Mouse (Mus musculus): ENCODE data around the gene F830045P16Rik. TPM values are rescaled to one million over a fixed set of nuclear protein-coding genes. Genes with fewer than 3 reads are reported as not detected.

Gene F830045P16Rik
- polyA plus RNA-seq, 1 experiment from 2014 or later = 0.10 TPM

DNA sequence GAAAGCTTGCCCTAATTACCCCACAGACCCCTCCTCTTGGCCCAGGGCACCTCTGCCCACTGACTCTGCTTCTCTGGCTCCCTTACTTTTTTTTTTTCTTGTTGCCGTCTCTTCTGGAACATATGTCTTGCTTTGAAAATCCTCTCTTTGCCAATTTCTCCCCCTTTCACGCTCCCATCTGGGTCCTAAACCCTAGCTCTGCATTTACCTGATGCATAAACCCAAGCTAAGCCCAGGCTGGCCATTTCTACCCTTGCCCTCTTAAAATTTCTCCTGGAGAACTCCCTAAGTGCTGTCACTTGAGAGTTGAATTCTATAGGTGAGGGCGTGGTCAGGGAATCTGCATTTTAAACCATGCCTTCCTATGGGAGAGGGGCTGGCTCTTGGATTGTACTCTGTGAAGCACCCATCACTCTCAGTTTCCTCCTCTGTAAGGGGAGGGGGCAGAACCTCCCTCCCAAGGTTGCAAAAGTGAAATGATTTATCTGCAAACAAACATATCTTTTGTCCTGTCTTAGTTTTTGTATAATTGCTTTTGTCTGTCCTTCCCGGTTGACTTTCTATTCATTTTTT lies 37.4 kb upstream of the F830045P16Rik start:
- Histone ChIP-seq H3K4me2 (peak overlapping the region; percentile 58), H3K36me3 (ENCODE audit: control insufficient read depth, insufficient read depth, low read length) (no peaks in the 10 kb centered on the region), H3K9ac (ENCODE audit: low read length) (peak overlapping the region; percentile 43), H3K4me1 (ENCODE audit: control insufficient read depth, insufficient read depth, low read length) (peaks cover 15% of the 10 kb centered on the region), H3K4me3 (ENCODE audit: low read depth, low read length) (peak overlapping the region; percentile 26), H3K9me3 (ENCODE audit: control insufficient read depth, low read length) (no peaks in the 10 kb centered on the region), H3K27me3 (ENCODE audit: control insufficient read depth, insufficient read depth, low read length) (peaks cover 2% of the 10 kb centered on the region; the same call in 1 of the 2 replicates), H3K27ac (ENCODE audit: low read depth, low read length) (no peak overlapping the region)
- WGBS = 18% methylated on average over 4 of the region's 4 CpGs
- peak; percentile 66 for ATAC-seq (ENCODE audit: low FRiP score)
- DNase-seq (ENCODE audit: low spot score, missing footprints) = peak; percentile 88

DNA sequence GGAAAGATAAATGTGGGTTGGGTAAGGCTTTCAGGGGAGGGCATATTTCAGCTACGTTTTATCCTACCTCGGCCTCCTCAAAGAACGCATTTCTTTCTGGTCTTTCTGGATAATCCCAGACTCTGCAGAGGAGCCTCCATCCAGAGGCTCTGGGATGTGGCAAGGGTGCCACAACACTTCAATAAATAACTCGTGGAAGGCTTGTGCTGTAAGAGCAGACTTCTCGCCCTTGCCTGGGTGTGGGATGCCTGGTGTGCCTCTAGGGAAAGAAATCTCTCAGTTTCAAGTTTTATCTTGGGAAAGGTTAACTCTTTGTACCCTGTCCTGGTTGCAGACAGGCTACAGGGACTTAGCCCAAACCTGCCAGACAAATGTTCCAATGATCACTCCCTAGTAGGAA lies 33.2 kb upstream of the F830045P16Rik start:
- Histone ChIP-seq H3K4me1 (ENCODE audit: control insufficient read depth, insufficient read depth, low read length) (peaks cover 11% of the 10 kb centered on the region), H3K9me3 (ENCODE audit: control insufficient read depth, low read length) (no peaks in the 10 kb centered on the region), H3K27ac (ENCODE audit: low read depth, low read length) (no peak overlapping the region), H3K27me3 (ENCODE audit: control insufficient read depth, insufficient read depth, low read length) (peaks cover 2% of the 10 kb centered on the region; the same call in 1 of the 2 replicates), H3K4me3 (ENCODE audit: low read depth, low read length) (no peak overlapping the region), H3K4me2 (no peak overlapping the region), H3K9ac (ENCODE audit: low read length) (no peak overlapping the region), H3K36me3 (ENCODE audit: control insufficient read depth, insufficient read depth, low read length) (no peaks in the 10 kb centered on the region)
- WGBS = 77% methylated on average over 5 of the region's 5 CpGs
- DNase-seq (ENCODE audit: low spot score, missing footprints) = no peak
- no peak for ATAC-seq (ENCODE audit: low FRiP score)

DNA sequence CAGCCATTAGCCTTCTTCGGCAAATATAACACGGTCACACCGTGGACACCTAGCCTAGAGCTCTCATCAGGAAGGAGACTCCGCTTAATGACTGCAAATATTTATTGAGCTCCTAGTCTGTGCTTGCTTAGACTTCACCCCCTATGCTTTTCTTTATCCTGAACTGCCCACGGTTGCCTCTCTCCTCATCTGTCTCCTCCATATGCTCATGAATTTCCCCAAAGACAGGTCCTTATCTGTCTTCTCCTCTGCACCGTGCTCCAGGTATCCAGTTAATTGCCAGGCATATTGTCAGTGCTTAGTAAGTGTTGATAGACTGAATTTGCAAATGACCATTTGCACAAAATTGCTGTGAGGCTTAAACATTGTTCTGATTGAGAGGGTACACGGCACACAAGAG lies 32.7 kb upstream of the F830045P16Rik start:
- Histone ChIP-seq H3K36me3 (ENCODE audit: control insufficient read depth, insufficient read depth, low read length) (no peaks in the 10 kb centered on the region), H3K4me1 (ENCODE audit: control insufficient read depth, insufficient read depth, low read length) (peaks cover 7% of the 10 kb centered on the region), H3K4me2 (no peak overlapping the region), H3K27ac (ENCODE audit: low read depth, low read length) (no peak overlapping the region), H3K4me3 (ENCODE audit: low read depth, low read length) (no peak overlapping the region), H3K9ac (ENCODE audit: low read length) (no peak overlapping the region), H3K27me3 (ENCODE audit: control insufficient read depth, insufficient read depth, low read length) (peaks cover 2% of the 10 kb centered on the region; the same call in 1 of the 2 replicates), H3K9me3 (ENCODE audit: control insufficient read depth, low read length) (no peaks in the 10 kb centered on the region)
- WGBS = 89% methylated on average over 7 of the region's 7 CpGs
- DNase-seq (ENCODE audit: low spot score, missing footprints) (no peak), ATAC-seq (ENCODE audit: low FRiP score) (no peak)

DNA sequence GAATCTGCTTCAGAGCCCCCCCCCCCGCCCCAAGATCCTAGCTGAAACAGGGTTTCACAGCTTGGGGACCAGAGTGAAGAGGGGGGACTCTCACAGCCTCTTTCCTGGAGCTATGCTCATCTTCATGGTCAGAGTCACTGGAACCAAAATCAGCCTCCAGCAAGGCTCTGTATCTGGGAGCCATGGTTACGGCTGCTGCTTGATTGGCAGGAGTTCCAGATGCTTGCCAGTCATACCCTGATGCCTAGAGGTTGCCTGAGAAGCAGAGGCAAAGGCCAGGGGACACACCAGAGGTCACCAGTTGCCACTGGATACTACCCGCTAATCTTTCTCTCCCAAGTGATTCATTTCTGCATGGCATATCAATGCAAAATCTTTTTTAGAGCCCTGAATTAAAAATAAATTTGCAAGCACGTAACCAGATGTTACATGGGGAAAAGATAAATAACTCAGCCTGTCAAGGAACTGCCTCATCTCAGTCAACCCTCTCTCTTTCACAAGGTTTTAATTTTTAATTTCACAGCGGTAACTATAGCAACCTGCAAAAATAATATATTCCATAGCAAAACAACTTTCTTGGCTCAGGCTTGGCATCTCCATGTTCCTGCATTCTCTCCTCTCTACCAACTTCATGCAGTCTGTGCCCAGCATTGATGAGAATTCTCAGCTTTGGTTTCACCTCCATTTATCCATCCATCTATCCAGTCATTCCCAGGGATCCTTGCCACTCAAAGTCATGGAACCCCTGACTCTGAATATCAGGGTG lies 27.7 kb upstream of the F830045P16Rik start:
- Histone ChIP-seq H3K9me3 (ENCODE audit: control insufficient read depth, low read length) (no peaks in the 10 kb centered on the region), H3K4me1 (ENCODE audit: control insufficient read depth, insufficient read depth, low read length) (peaks cover 5% of the 10 kb centered on the region; the same call in 1 of the 2 replicates), H3K4me3 (ENCODE audit: low read depth, low read length) (no peak overlapping the region), H3K36me3 (ENCODE audit: control insufficient read depth, insufficient read depth, low read length) (no peaks in the 10 kb centered on the region), H3K27ac (ENCODE audit: low read depth, low read length) (no peak overlapping the region), H3K4me2 (no peak overlapping the region), H3K9ac (ENCODE audit: low read length) (no peak overlapping the region), H3K27me3 (ENCODE audit: control insufficient read depth, insufficient read depth, low read length) (no peaks in the 10 kb centered on the region)
- WGBS = 70% methylated on average over 5 of the region's 5 CpGs
- ATAC-seq (ENCODE audit: low FRiP score) = no peak
- no peak for DNase-seq (ENCODE audit: low spot score, missing footprints)

DNA sequence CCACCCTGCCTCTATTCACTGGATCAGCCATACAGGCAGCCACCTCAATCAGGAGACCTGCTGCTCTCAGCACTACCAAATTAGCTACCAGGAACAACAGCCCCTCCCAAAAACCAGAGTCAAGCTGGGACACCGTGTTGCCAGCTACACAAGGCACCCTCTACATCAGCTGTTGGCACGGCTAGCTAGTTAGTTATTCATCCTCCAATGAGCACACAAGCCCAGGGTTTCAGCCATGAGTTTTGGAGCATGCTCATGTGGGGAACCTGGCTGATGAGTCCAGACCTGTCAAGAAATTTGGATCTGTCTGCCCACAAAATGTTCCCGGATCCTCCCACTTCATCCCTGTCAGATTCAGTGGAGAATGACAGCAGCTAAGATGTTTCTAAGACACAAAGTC lies 25.4 kb upstream of the F830045P16Rik start:
- no peaks in the 10 kb centered on the region for H3K27me3 ChIP-seq (ENCODE audit: control insufficient read depth, insufficient read depth, low read length)
- no peak overlapping the region for H3K9ac ChIP-seq (ENCODE audit: low read length)
- no peak overlapping the region for H3K4me2 ChIP-seq
- peaks cover 5% of the 10 kb centered on the region; the same call in 1 of the 2 replicates for H3K4me1 ChIP-seq (ENCODE audit: control insufficient read depth, insufficient read depth, low read length)
- DNase-seq (ENCODE audit: low spot score, missing footprints) = no peak
- no peak overlapping the region for H3K4me3 ChIP-seq (ENCODE audit: low read depth, low read length)
- no peak for ATAC-seq (ENCODE audit: low FRiP score)
- no peak overlapping the region for H3K27ac ChIP-seq (ENCODE audit: low read depth, low read length)
- WGBS = 75% methylated on average over 3 of the region's 3 CpGs
- no peaks in the 10 kb centered on the region for H3K36me3 ChIP-seq (ENCODE audit: control insufficient read depth, insufficient read depth, low read length)
- H3K9me3 ChIP-seq (ENCODE audit: control insufficient read depth, low read length) = no peaks in the 10 kb centered on the region

DNA sequence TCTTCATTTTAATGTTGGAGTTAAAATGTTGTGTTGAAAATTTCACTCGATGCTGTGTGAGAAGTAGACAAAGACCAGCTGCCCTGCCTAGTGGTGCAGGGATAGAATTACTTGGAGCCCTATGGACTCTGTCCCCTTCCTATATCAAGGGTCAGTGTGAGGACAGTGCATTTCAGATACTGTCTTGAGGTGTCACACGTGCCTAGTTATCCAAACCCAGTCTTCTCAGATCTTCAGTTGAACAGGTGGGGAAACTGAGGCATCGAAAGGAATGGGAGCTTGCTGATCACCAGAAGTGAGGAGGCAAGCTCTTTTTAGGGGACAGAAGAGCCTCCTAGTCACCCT lies 22.4 kb upstream of the F830045P16Rik start:
- ATAC-seq (ENCODE audit: low FRiP score) (no peak), DNase-seq (ENCODE audit: low spot score, missing footprints) (no peak)
- WGBS = 77% methylated on average over 3 of the region's 3 CpGs
- H3K4me1 ChIP-seq (ENCODE audit: control insufficient read depth, insufficient read depth, low read length) = peaks cover 2% of the 10 kb centered on the region; the same call in 1 of the 2 replicates
- no peak overlapping the region for H3K4me3 ChIP-seq (ENCODE audit: low read depth, low read length)
- no peaks in the 10 kb centered on the region for H3K27me3 ChIP-seq (ENCODE audit: control insufficient read depth, insufficient read depth, low read length)
- no peak overlapping the region for H3K9ac ChIP-seq (ENCODE audit: low read length)
- H3K4me2 ChIP-seq = no peak overlapping the region
- H3K27ac ChIP-seq (ENCODE audit: low read depth, low read length) = no peak overlapping the region
- H3K36me3 ChIP-seq (ENCODE audit: control insufficient read depth, insufficient read depth, low read length) = no peaks in the 10 kb centered on the region
- no peaks in the 10 kb centered on the region for H3K9me3 ChIP-seq (ENCODE audit: control insufficient read depth, low read length)

DNA sequence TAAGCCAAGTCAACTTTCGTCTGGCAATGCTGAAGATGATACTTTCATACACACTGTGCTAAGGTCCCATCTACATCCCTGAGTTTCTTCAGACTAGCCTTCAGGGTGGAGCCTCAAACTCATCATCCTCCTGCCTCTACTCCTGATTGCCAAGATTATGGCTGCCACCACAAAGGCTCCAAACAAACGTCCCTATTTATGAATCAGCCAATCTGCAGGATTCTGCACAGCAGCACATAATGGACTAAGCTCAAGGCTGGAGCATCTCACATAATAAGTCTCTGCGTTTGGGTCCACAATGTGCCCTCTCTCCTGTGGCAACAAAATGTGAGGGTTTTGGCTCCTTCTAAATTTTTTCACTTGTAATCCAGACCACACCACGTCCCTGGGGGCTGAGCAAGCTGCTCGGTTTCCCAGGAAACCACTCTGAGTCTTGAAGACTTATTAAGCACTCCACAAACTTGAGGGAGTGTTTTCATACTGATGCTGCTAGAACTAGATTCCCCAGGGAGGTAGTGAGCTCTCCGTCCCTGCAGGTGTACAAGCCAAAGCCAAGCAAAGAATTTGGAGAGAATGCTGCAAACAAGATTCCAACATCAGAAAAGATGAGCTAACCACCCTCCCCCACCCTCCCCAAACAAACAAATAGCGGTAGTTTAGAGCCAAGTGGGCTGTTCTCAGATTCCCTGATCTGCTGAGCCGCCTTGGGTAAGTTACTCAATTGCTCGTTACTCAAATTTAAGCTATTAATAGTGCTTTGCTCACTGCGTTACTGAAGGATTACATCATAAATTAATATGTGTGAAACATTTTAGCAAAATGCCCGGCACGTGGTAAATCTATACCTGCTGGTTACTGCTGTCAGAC lies 21.8 kb upstream of the F830045P16Rik start:
- WGBS = 61% methylated on average over 12 of the region's 12 CpGs
- H3K9ac ChIP-seq (ENCODE audit: low read length) = no peak overlapping the region
- no peaks in the 10 kb centered on the region for H3K4me1 ChIP-seq (ENCODE audit: control insufficient read depth, insufficient read depth, low read length)
- H3K4me2 ChIP-seq = no peak overlapping the region
- no peak overlapping the region for H3K4me3 ChIP-seq (ENCODE audit: low read depth, low read length)
- no peak overlapping the region for H3K27ac ChIP-seq (ENCODE audit: low read depth, low read length)
- H3K27me3 ChIP-seq (ENCODE audit: control insufficient read depth, insufficient read depth, low read length) = no peaks in the 10 kb centered on the region
- H3K36me3 ChIP-seq (ENCODE audit: control insufficient read depth, insufficient read depth, low read length) = no peaks in the 10 kb centered on the region
- DNase-seq (ENCODE audit: low spot score, missing footprints) = no peak
- no peak for ATAC-seq (ENCODE audit: low FRiP score)
- no peaks in the 10 kb centered on the region for H3K9me3 ChIP-seq (ENCODE audit: control insufficient read depth, low read length)

DNA sequence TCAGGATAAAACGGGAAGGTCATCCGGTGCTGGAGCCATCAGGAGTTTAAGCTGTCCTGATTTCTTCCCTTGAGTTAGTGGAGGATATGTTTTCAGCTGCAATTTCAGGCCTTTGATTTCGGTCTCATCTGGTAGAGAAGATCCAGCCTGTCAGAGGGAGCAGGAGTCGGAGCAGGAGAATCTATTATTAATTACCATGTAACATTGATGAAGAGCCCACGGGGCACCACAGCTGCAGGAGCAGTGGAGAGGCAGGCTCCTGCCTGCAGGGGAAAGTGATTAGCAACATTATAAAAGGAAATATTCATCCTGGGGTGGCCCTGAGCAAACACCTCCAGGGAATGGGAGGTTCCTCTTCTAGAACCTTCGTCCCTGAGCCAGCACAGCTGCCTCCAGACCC lies 19.7 kb upstream of the F830045P16Rik start:
- Histone ChIP-seq H3K4me3 (ENCODE audit: low read depth, low read length) (no peak overlapping the region), H3K4me1 (ENCODE audit: control insufficient read depth, insufficient read depth, low read length) (no peaks in the 10 kb centered on the region), H3K9ac (ENCODE audit: low read length) (no peak overlapping the region), H3K36me3 (ENCODE audit: control insufficient read depth, insufficient read depth, low read length) (no peaks in the 10 kb centered on the region), H3K4me2 (no peak overlapping the region), H3K27me3 (ENCODE audit: control insufficient read depth, insufficient read depth, low read length) (no peaks in the 10 kb centered on the region), H3K9me3 (ENCODE audit: control insufficient read depth, low read length) (no peaks in the 10 kb centered on the region), H3K27ac (ENCODE audit: low read depth, low read length) (no peak overlapping the region)
- no peak for DNase-seq (ENCODE audit: low spot score, missing footprints)
- WGBS = 81% methylated on average over 6 of the region's 6 CpGs
- no peak for ATAC-seq (ENCODE audit: low FRiP score)

DNA sequence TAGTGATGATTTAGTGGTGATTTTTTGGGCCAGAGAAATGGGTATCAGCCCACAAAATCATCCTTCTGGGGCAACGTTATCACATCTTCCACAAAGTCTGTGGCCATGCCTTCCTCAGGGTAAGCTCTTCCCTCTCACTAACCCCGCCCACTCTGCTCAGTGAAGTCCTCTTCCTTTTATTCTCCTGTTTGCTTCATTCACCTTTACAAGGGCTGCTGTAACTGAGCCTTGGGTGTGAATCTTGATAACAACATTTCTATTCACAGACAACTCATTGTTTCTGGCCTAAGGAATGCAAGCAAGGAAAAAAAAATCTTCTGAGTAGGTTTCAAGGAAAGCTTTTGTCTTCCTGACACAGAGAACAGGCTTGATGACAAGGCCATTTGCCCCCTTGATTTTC lies 14.4 kb upstream of the F830045P16Rik start:
- H3K4me3 ChIP-seq (ENCODE audit: low read depth, low read length) = no peak overlapping the region
- no peaks in the 10 kb centered on the region for H3K9me3 ChIP-seq (ENCODE audit: control insufficient read depth, low read length)
- no peak overlapping the region for H3K9ac ChIP-seq (ENCODE audit: low read length)
- DNase-seq (ENCODE audit: low spot score, missing footprints) (peak; percentile 44), ATAC-seq (ENCODE audit: low FRiP score) (no peak)
- no peaks in the 10 kb centered on the region for H3K36me3 ChIP-seq (ENCODE audit: control insufficient read depth, insufficient read depth, low read length)
- 77% methylated on average over 2 of the region's 2 CpGs for WGBS
- no peaks in the 10 kb centered on the region for H3K4me1 ChIP-seq (ENCODE audit: control insufficient read depth, insufficient read depth, low read length)
- H3K4me2 ChIP-seq = no peak overlapping the region
- no peak overlapping the region for H3K27ac ChIP-seq (ENCODE audit: low read depth, low read length)
- no peaks in the 10 kb centered on the region for H3K27me3 ChIP-seq (ENCODE audit: control insufficient read depth, insufficient read depth, low read length)
